Mouse (Mus musculus) bone marrow macrophage, adult 2 months (primary cell): ENCODE measurements around the gene Creb5.

Experiments used
- CTCF ChIP-seq: IDR thresholded peaks from 2 replicates; pipeline ENCODE4 v1.5.1; 2012; ENCODE audit warnings: low read depth, mild to moderate bottlenecking, low read length, moderate library complexity
- POLR2A ChIP-seq: IDR thresholded peaks from 2 replicates; pipeline ENCODE4 v1.6.1; 2012; ENCODE audit warnings: mild to moderate bottlenecking, low read depth, low read length, borderline replicate concordance

- TF ChIP-seq CTCF: no peak
- TF ChIP-seq POLR2A: no peak
Observed at GRCm38 (mm10) chr6:53574097-53574496, 287.0 kb downstream of the Creb5 start.
